In the genomic region with DNA sequence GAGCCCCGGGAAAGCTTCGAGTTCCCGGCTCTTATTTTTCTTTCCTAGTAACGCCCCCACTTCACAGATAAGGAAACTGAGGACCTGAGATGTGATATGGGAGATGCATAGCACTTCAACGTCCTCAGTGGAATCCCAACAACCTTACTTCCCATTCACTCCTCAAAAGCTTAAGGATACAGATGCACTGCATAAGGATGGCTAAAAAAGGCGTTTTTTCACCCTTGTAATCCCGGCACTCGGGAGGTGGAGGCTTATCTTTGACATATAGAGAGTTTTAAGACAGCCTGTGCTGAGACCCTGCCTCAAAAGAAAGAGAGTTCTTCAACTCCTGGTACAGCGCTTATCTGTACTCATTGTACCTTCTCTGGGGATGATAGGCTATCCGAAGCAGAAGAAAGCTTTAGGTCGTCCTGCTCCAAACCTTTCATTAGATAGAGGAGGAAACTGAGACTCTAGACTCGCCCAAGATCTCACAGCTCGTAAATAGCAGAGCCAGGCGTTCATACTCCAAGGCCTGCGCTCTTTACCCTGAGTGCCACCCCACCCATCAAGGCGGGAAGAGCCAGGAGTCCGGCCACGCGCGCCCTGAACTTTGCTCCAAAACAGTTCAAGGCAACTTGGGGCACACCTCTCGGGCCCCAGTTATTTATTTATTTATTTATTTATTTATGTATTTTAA, we compare ENCODE assay signal across 8 mouse cellular contexts. TPM values are rescaled to one million over a fixed set of nuclear protein-coding genes. Genes with fewer than 3 reads are reported as not detected.
DNase-seq lines count a peak whose midpoint lies in the region; ATAC-seq lines count a peak whose summit lies in the region.

No protein-coding gene starts in this region.

- peak; percentile 50 for DNase-seq in cerebellum, adult 8-10 months
- DNase-seq in heart, embryonic 10.5 days (ENCODE audit: low spot score) = no peak
- DNase-seq in lung, postnatal 10 days = peak; percentile 48
- no peak for DNase-seq in retina, embryonic 14.5 days (ENCODE audit: low spot score)

- ATAC-seq in megakaryocyte, adult 5-6 weeks (ENCODE audit: poor library complexity, severe bottlenecking) = no peak
- no peak for ATAC-seq in kidney, embryonic 14.5 days (ENCODE audit: low FRiP score, low TSS enrichment)
- no peak for ATAC-seq in stomach, embryonic 16.5 days (ENCODE audit: insufficient read depth, low FRiP score)

- peak overlapping the region; percentile 88 for H3K4me2 ChIP-seq in kidney, embryonic 14.5 days (replicated peaks; ENCODE audit: low read depth, low read length)
- H3K4me2 ChIP-seq in stomach, embryonic 16.5 days (ENCODE audit: low read depth, low read length) = peak overlapping the region; percentile 85

- H3K9me3 ChIP-seq in megakaryocyte, embryonic 14.5 days = no peaks in the 10 kb centered on the region
- no peaks in the 10 kb centered on the region for H3K9me3 ChIP-seq in heart, embryonic 10.5 days
- no peaks in the 10 kb centered on the region for H3K9me3 ChIP-seq in kidney, embryonic 14.5 days (ENCODE audit: control insufficient read depth, low read length)
- H3K9me3 ChIP-seq in stomach, embryonic 16.5 days (replicated peaks; ENCODE audit: control insufficient read depth, low read length) = no peaks in the 10 kb centered on the region

- H3K4me3 ChIP-seq in megakaryocyte, embryonic 14.5 days (replicated peaks) = peak overlapping the region; percentile 98
- peak overlapping the region; percentile 81 for H3K4me3 ChIP-seq in heart, embryonic 10.5 days
- peak overlapping the region; percentile 74 for H3K4me3 ChIP-seq in kidney, embryonic 14.5 days (ENCODE audit: low read length)
- H3K4me3 ChIP-seq in stomach, embryonic 16.5 days (replicated peaks; ENCODE audit: low read length) = peak overlapping the region; percentile 94

- peak overlapping the region; percentile 97 for H3K27ac ChIP-seq in heart, embryonic 10.5 days
- H3K27ac ChIP-seq in kidney, embryonic 14.5 days (ENCODE audit: low read depth, low read length) = peak overlapping the region; percentile 2; the same call in 1 of the 2 replicates
- H3K27ac ChIP-seq in stomach, embryonic 16.5 days (ENCODE audit: low read length) = peak overlapping the region; percentile 100

- peaks cover 40% of the 10 kb centered on the region for H3K27me3 ChIP-seq in megakaryocyte, embryonic 14.5 days (replicated peaks)
- H3K27me3 ChIP-seq in heart, embryonic 10.5 days (ENCODE audit: insufficient read depth, poor library complexity, severe bottlenecking) = peaks cover 39% of the 10 kb centered on the region
- H3K27me3 ChIP-seq in kidney, embryonic 14.5 days (ENCODE audit: control insufficient read depth, insufficient read depth, low read length) = no peaks in the 10 kb centered on the region
- no peaks in the 10 kb centered on the region for H3K27me3 ChIP-seq in stomach, embryonic 16.5 days (ENCODE audit: control insufficient read depth, insufficient read depth, low read length)

- WGBS in heart, embryonic 10.5 days = 2% methylated on average over 21 of the region's 21 CpGs
- WGBS in kidney, embryonic 14.5 days = 3% methylated on average over 21 of the region's 21 CpGs
- 4% methylated on average over 21 of the region's 21 CpGs for WGBS in stomach, embryonic 16.5 days

- peaks cover 69% of the 10 kb centered on the region for H3K4me1 ChIP-seq in megakaryocyte, embryonic 14.5 days
- H3K4me1 ChIP-seq in heart, embryonic 10.5 days = peaks cover 39% of the 10 kb centered on the region
- H3K4me1 ChIP-seq in kidney, embryonic 14.5 days (ENCODE audit: control insufficient read depth, insufficient read depth, low read length) = peaks cover 15% of the 10 kb centered on the region; the same call in 1 of the 2 replicates
- peaks cover 12% of the 10 kb centered on the region; the same call in 1 of the 2 replicates for H3K4me1 ChIP-seq in stomach, embryonic 16.5 days (ENCODE audit: control insufficient read depth, insufficient read depth, low read length)

- peaks cover 5% of the 10 kb centered on the region for H3K36me3 ChIP-seq in megakaryocyte, embryonic 14.5 days (replicated peaks; ENCODE audit: low read length)
- no peaks in the 10 kb centered on the region for H3K36me3 ChIP-seq in heart, embryonic 10.5 days
- H3K36me3 ChIP-seq in kidney, embryonic 14.5 days (ENCODE audit: control insufficient read depth, insufficient read depth, low read length) = no peaks in the 10 kb centered on the region
- no peaks in the 10 kb centered on the region for H3K36me3 ChIP-seq in stomach, embryonic 16.5 days (ENCODE audit: control insufficient read depth, insufficient read depth, low read length)

- peak overlapping the region; percentile 65 for H3K9ac ChIP-seq in kidney, embryonic 14.5 days (ENCODE audit: low read depth, low read length)
- peak overlapping the region; percentile 95 for H3K9ac ChIP-seq in stomach, embryonic 16.5 days (ENCODE audit: low read length)

RNA-seq across cellular contexts. Expression of a gene that starts 1.4 kb away (rescaled TPM):
- 2.9 and 5.0 TPM in 2 replicates for polyA plus RNA-seq in megakaryocyte, embryonic 14.5 days (2012; ENCODE audit: insufficient read depth, low replicate concordance)
- total RNA-seq in megakaryocyte, adult 5-6 weeks (2015) = 126 and 128 TPM in 2 replicates
- total RNA-seq in megakaryocyte, adult 5-6 weeks (2017) = 66.3 and 84.1 TPM in 2 replicates
- polyA plus RNA-seq in heart, embryonic 10.5 days (2016; fragmentation: Nextera tagmentation; extraction: Ambion mirVana) = 2.1 TPM in 2 replicates
- 7.0 and 7.1 TPM in 2 replicates for polyA plus RNA-seq in kidney, embryonic 14.5 days (2014; fragmentation: Nextera tagmentation; extraction: Ambion mirVana)
- 13.3 and 14.3 TPM in 2 replicates for polyA plus RNA-seq in stomach, embryonic 16.5 days (2015; fragmentation: Nextera tagmentation; extraction: Ambion mirVana)

Comparison
In these comparisons a context has a peak if more than half of its experiments do, and no peak if none do; other contexts are left out.
1. DNase-seq: peak in cerebellum, adult 8-10 months (single experiment) and lung, postnatal 10 days (single experiment); none in heart, embryonic 10.5 days (single experiment) and retina, embryonic 14.5 days (single experiment).
2. H3K27ac ChIP-seq: peak in every context shown above with its lines; median percentile 100 in stomach, embryonic 16.5 days; 97 in heart, embryonic 10.5 days; 2 in kidney, embryonic 14.5 days.
3. Peak in every context shown above with its lines, with median percentiles within 50 percentile points of each other: H3K4me3 ChIP-seq.